7 mouse cellular contexts compared by ENCODE assay signal in genomic region chr5:135669741-135670275, GRCm38 (mm10). TPM values are rescaled to one million over a fixed set of nuclear protein-coding genes. Genes with fewer than 3 reads are reported as not detected.
DNase-seq lines count a peak whose midpoint lies in the region; ATAC-seq and TF ChIP-seq lines count a peak whose summit lies in the region.

TSS of gene Por (plus strand) at chr5:135670033.

- 29% methylated on average over 9 of the region's 9 CpGs for WGBS in forebrain, embryonic 12.5 days
- WGBS in limb, embryonic 11.5 days, result 16% methylated on average over 9 of the region's 9 CpGs
- 20% methylated on average over 9 of the region's 9 CpGs for WGBS in midbrain, embryonic 13.5 days

- H3K36me3 ChIP-seq in CH12.LX (replicated peaks in 1 of 2; ENCODE audit: control insufficient read depth in 1 of 2, insufficient read depth in 1 of 2, low read length in 1 of 2), result no peaks in the 10 kb centered on the region
- no peaks in the 10 kb centered on the region for H3K36me3 ChIP-seq in forebrain, embryonic 12.5 days (replicated peaks)
- H3K36me3 ChIP-seq in limb, embryonic 11.5 days (ENCODE audit: control insufficient read depth, insufficient read depth, low read length), result no peaks in the 10 kb centered on the region
- H3K36me3 ChIP-seq in midbrain, embryonic 13.5 days, result no peaks in the 10 kb centered on the region

- no peaks in the 10 kb centered on the region for H3K79me2 ChIP-seq in CH12.LX (replicated peaks; ENCODE audit: control insufficient read depth, extremely low read depth, insufficient read depth, poor library complexity, severe bottlenecking)

- TF ChIP-seq EP300 in CH12.LX (IDR thresholded peaks at IDR 0.05; ENCODE audit: low read length), result no peak

- no peak for TF ChIP-seq CTCF in CH12.LX (conservative IDR thresholded peaks at IDR 0.05 in 1 of 2, IDR thresholded peaks at IDR 0.05 in 1 of 2; ENCODE audit: low read depth in 2 of 2, low read length in 2 of 2)

- no peak within 1 kb of the TSS for H3K4me3 ChIP-seq in CH12.LX (replicated peaks in 1 of 3; ENCODE audit: low read depth in 2 of 3, low read length in 2 of 3, poor library complexity in 1 of 3)
- no peak within 1 kb of the TSS for H3K4me3 ChIP-seq in forebrain, embryonic 12.5 days (replicated peaks)
- H3K4me3 ChIP-seq in limb, embryonic 11.5 days (ENCODE audit: low read depth, low read length), result no peak within 1 kb of the TSS
- H3K4me3 ChIP-seq in midbrain, embryonic 13.5 days (replicated peaks), result no peak within 1 kb of the TSS

- TF ChIP-seq POLR2A in CH12.LX (IDR thresholded peaks at IDR 0.05; ENCODE audit: low read depth, low read length), result no peak

- in situ Hi-C loops in CH12.LX (cut with MboI; ENCODE audit: low pct_ligation_motif_present, low pct_unique_long_range_greater_than_20kb, low sequenced_read_pairs), result no loop called here

- TF ChIP-seq RAD21 in CH12.LX (IDR thresholded peaks at IDR 0.05; ENCODE audit: low read depth, low read length), result no peak

- no peak for ATAC-seq in forebrain, embryonic 12.5 days (ENCODE audit: low FRiP score)
- peak; percentile 75 to 79 for ATAC-seq in hematopoietic stem cell, adult 5-6 weeks (replicated peaks in 1 of 2; ENCODE audit: insufficient read depth in 1 of 2, low FRiP score in 2 of 2, low TSS enrichment in 1 of 2, low read depth in 1 of 2, poor library complexity in 2 of 2, severe bottlenecking in 2 of 2)
- no peak for ATAC-seq in limb, embryonic 11.5 days (ENCODE audit: insufficient number of reproducible peaks, low FRiP score, low TSS enrichment, low read depth)
- ATAC-seq in midbrain, embryonic 13.5 days, result no peak

- H3K27me3 ChIP-seq in CH12.LX (replicated peaks), result no peaks in the 10 kb centered on the region
- no peaks in the 10 kb centered on the region for H3K27me3 ChIP-seq in forebrain, embryonic 12.5 days
- H3K27me3 ChIP-seq in limb, embryonic 11.5 days (ENCODE audit: control insufficient read depth, insufficient read depth, low read length), result no peaks in the 10 kb centered on the region
- no peaks in the 10 kb centered on the region for H3K27me3 ChIP-seq in midbrain, embryonic 13.5 days

- DNase-seq in CH12.LX (ENCODE audit: extremely low read depth) (peak; percentile 54), R1 (ENCODE audit: low read depth, low spot score) (peak; percentile 93)
- DNase-seq in limb, embryonic 11.5 days (ENCODE audit: low spot score), result peak; percentile 49
- no peak for DNase-seq in right cerebral cortex, postnatal 10 days (ENCODE audit: low spot score in 2 of 2)

- peak within 1 kb of the TSS; percentile 48 for H3K4me2 ChIP-seq in CH12.LX (ENCODE audit: insufficient read depth, low read depth, poor library complexity, severe bottlenecking)
- no peak within 1 kb of the TSS for H3K4me2 ChIP-seq in forebrain, embryonic 12.5 days
- peak within 1 kb of the TSS; percentile 14; the same call in 1 of the 2 replicates for H3K4me2 ChIP-seq in limb, embryonic 11.5 days (ENCODE audit: low read depth, severe bottlenecking)
- no peak within 1 kb of the TSS for H3K4me2 ChIP-seq in midbrain, embryonic 13.5 days (replicated peaks)

- dilution Hi-C loops in CH12.LX (cut with MboI; ENCODE audit: extremely low pct_ligation_motif_present, extremely low pct_unique_long_range_greater_than_20kb, low sequenced_read_pairs), result no loop called here

- H3K9me3 ChIP-seq in CH12.LX (replicated peaks; ENCODE audit: low read length), result peaks cover 2% of the 10 kb centered on the region
- H3K9me3 ChIP-seq in forebrain, embryonic 12.5 days, result no peaks in the 10 kb centered on the region
- 0 out of 2 replicates have a peak, but pooled peaks cover 3% of the 10 kb centered on the region for H3K9me3 ChIP-seq in limb, embryonic 11.5 days (ENCODE audit: control insufficient read depth, low read length)
- peaks cover 4% of the 10 kb centered on the region; the same call in 1 of the 2 replicates for H3K9me3 ChIP-seq in midbrain, embryonic 13.5 days

- H3K4me1 ChIP-seq in CH12.LX (ENCODE audit: control insufficient read depth in 1 of 2, insufficient read depth in 2 of 2), result peaks cover 4 to 31% of the 10 kb centered on the region in 2 experiments
- peaks cover 28% of the 10 kb centered on the region for H3K4me1 ChIP-seq in forebrain, embryonic 12.5 days
- peaks cover 3% of the 10 kb centered on the region; the same call in 1 of the 2 replicates for H3K4me1 ChIP-seq in limb, embryonic 11.5 days (ENCODE audit: control insufficient read depth, insufficient read depth, low read length)
- peaks cover 21% of the 10 kb centered on the region for H3K4me1 ChIP-seq in midbrain, embryonic 13.5 days (replicated peaks)

- no peak within 1 kb of the TSS for H3K9ac ChIP-seq in CH12.LX (ENCODE audit: insufficient read depth, low read depth)
- no peak within 1 kb of the TSS for H3K9ac ChIP-seq in forebrain, embryonic 12.5 days
- H3K9ac ChIP-seq in limb, embryonic 11.5 days (ENCODE audit: low read length), result no peak within 1 kb of the TSS
- no peak within 1 kb of the TSS for H3K9ac ChIP-seq in midbrain, embryonic 13.5 days (replicated peaks)

- no peak within 1 kb of the TSS for H3K27ac ChIP-seq in CH12.LX (ENCODE audit: insufficient read depth, low read depth)
- H3K27ac ChIP-seq in forebrain, embryonic 12.5 days, result no peak within 1 kb of the TSS
- H3K27ac ChIP-seq in limb, embryonic 11.5 days (replicated peaks; ENCODE audit: low read depth, low read length), result no peak within 1 kb of the TSS
- H3K27ac ChIP-seq in midbrain, embryonic 13.5 days, result no peak within 1 kb of the TSS

TF ChIP-seq in CH12.LX, 34 proteins besides CTCF, POLR2A, EP300 and RAD21:
- no peak for TF ChIP-seq SMC3 (IDR thresholded peaks at IDR 0.05; ENCODE audit: low read depth, low read length)
- TF ChIP-seq ETS1 (conservative IDR thresholded peaks at IDR 0.05; ENCODE audit: low read depth, low read length), result no peak
- no peak for TF ChIP-seq CHD1 (IDR thresholded peaks at IDR 0.05; ENCODE audit: low read depth, low read length)
- TF ChIP-seq ZC3H11A (IDR thresholded peaks at IDR 0.05; ENCODE audit: low read depth, low read length), result no peak
- TF ChIP-seq ZMIZ1 (IDR thresholded peaks at IDR 0.05; ENCODE audit: low read depth, low read length), result no peak
TF ChIP-seq in CH12.LX: peak in this region for 0.

RNA-seq across cellular contexts. Expression of gene Por, which starts in this region (rescaled TPM):
- 40.2 and 41.2 TPM in 2 replicates for total RNA-seq in CH12.LX (2012; rRNA removed)
- total RNA-seq in CH12.LX (2014; rRNA removed), result 16.3 and 17.3 TPM in 2 replicates
- 54.3 and 56.8 TPM in 2 replicates for polyA plus RNA-seq in CH12.LX (2012; ENCODE audit: insufficient read length, low read depth)
- polyA plus RNA-seq in forebrain, embryonic 12.5 days (2016; fragmentation: Nextera tagmentation; extraction: Ambion mirVana), result 127 and 135 TPM in 2 replicates
- total RNA-seq in hematopoietic stem cell, adult 5-6 weeks (2017), result 75.9 and 96.4 TPM in 2 replicates
- 111 and 121 TPM in 2 replicates for polyA plus RNA-seq in limb, embryonic 11.5 days (2014; fragmentation: Nextera tagmentation; extraction: Ambion mirVana)
- 128 and 137 TPM in 2 replicates for polyA plus RNA-seq in midbrain, embryonic 13.5 days (2015; fragmentation: Nextera tagmentation; extraction: Ambion mirVana)

Comparison
In these comparisons a context has a peak if more than half of its experiments do, and no peak if none do; other contexts are left out.
1. DNase-seq: peak in CH12.LX (single experiment), R1 (single experiment) and limb, embryonic 11.5 days (single experiment); none in right cerebral cortex, postnatal 10 days (0 of 2).
2. H3K4me2 ChIP-seq: peak in CH12.LX (single experiment) and limb, embryonic 11.5 days (single experiment); none in forebrain, embryonic 12.5 days (single experiment) and midbrain, embryonic 13.5 days (single experiment).
3. ATAC-seq: peak in hematopoietic stem cell, adult 5-6 weeks (2 of 2); none in forebrain, embryonic 12.5 days (single experiment), limb, embryonic 11.5 days (single experiment) and midbrain, embryonic 13.5 days (single experiment).